Mouse (Mus musculus) ES-E14 (cell line): ENCODE measurements at regions not wholly inside any gene's neighbourhood (a gene's known extent, or its start where the extent isn't known, plus 50 kb on each side); places are given as distances from the start of the nearest gene placed in this dataset.

Experiments
- CHD2 ChIP-seq: IDR thresholded peaks from 2 replicates; pipeline ENCODE4 v1.6.1; 2014; ENCODE audit warnings: mild to moderate bottlenecking, low read depth, low read length, inconsistent platforms
- MAFK ChIP-seq: IDR thresholded peaks from 2 replicates; pipeline ENCODE4 v1.6.1; 2014; ENCODE audit warnings: mild to moderate bottlenecking, low read depth, low read length, inconsistent platforms; ENCODE audit not compliant: insufficient read depth

DNA sequence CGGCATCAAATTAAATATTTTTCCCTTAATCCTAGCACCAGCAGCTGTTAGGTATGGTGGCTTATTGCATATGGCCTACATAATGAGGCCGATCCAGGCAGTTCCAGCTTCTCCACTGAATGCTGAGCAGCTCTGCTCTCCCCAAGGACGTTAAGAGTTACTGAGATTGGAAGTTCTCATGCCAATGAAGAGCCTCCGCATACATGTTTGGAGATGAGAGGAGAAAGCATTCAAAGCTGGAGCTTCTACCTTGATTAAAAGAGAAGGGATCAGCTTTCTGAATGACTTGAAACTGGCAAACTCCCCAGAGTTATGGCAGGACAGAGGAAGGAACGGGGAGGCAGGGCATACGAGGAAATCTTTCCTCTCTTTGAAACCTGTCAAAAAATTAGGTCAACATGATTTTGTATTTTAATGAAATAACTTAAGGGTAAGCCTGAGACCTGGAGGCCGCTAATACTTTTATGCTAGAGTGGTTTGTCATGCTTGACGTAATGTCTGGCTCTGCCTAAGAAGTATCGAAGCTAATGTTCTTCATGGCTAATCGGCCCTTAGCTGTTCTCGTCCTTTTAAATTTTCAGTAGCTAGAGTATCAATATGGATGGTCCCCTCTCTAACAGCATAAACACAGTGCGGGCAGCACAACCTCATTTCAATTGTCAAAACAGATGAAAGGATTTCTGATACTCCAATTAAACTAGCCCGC lies 489.0 kb upstream of the Stxbp6 start:
- TF ChIP-seq CHD2 (no peak), MAFK (no peak)
